Mouse (Mus musculus): ENCODE measurements around the gene Pde4b.

Gene Pde4b

GRCm38 (mm10) chr4:102589537-102590031 is 502.2 kb downstream of the Pde4b start:
- no peak for DNase-seq (ENCODE audit: extremely low read depth, insufficient read length, low spot score)

GRCm38 (mm10) chr4:102591798-102592197 is 504.5 kb downstream of the Pde4b start:
- no peak for DNase-seq (ENCODE audit: extremely low read depth, insufficient read length, low spot score)

- DNase-seq (ENCODE audit: extremely low read depth, insufficient read length, low spot score): no peak
These were observed 505.2 kb downstream of the Pde4b start for GRCm38 (mm10) chr4:102592541-102592940.

DNA sequence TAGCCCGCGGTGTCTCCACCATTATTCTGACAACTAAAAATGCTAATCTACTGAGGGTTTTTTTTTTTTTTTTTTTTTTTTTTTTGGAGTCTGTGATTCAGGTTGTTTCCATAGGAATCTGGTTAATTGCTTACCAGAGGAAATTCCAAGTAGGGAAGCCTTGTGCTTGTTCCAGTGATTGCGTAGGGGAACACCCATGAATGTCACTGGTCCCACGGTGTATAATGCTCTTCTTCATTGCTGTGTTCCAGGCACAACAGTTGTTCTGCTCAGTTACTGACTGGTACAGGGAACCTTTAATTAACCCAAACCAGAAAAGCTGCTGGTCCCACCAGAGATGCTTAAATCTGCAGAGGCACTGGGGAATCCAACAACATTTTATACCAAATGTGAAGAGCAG is 506.3 kb downstream of the Pde4b start:
- DNase-seq (ENCODE audit: extremely low read depth, insufficient read length, low spot score): no peak

- no peak for DNase-seq (ENCODE audit: extremely low read depth, insufficient read length, low spot score)
These were observed 507.2 kb downstream of the Pde4b start for GRCm38 (mm10) chr4:102594506-102594905.

DNA sequence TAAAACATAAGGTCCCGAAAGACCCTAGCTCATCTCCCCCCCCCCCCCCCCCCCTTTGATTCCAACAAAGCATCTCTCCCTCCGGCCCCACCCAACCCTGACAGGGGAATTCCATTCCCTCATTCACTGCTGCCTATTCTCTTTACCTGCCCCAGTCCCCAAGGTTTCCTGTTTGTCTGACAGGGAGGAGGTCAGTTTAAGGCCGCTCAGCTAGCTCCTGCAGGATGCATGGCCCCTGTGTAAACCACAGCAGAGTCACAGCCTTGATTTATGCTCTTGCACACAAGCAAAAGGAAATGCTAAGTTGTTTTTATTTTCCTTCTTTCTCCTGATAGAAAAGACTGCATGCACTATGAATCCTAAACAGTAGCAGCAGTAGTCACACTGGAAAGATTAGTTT is 516.6 kb downstream of the Pde4b start:
- DNase-seq (ENCODE audit: extremely low read depth, insufficient read length, low spot score): no peak

GRCm38 (mm10) chr4:102605231-102605630 is 517.9 kb downstream of the Pde4b start:
- no peak for DNase-seq (ENCODE audit: extremely low read depth, insufficient read length, low spot score)

- DNase-seq (ENCODE audit: extremely low read depth, insufficient read length, low spot score): no peak
These were observed 518.5 kb downstream of the Pde4b start for GRCm38 (mm10) chr4:102605722-102606341.

GRCm38 (mm10) chr4:102606825-102607224 is 519.5 kb downstream of the Pde4b start:
- no peak for DNase-seq (ENCODE audit: extremely low read depth, insufficient read length, low spot score)

DNA sequence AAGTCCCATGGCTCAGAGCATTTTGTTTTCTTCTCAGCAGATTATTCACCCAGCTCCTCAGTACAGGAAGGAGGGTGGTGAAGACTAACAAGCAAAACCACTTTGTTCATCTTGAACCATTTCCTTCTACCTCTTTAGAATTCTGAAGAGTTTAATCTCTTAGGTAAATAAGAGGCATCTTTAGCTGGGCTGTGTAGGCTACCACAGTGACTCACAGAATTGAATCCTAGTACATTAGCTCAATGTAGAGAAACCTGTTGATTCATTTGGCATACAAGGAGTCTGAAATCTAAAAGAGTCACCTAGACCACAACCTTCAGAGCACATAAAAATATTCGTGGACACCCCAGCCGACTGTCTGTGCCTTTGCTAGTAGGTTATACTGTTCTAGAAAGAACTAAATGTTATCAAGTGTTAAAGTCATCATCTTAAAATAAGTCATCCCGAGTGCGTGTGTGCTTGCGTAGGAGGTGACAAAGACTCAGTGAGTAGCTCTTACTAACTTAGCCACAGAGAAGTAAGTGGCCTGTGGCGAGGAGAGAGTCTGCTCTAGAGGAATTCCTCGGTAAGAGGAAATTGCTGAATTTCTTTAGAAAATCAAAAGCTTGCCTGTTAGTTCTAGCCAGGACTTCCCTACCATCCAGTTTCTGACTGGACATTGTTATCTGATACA is 520.5 kb downstream of the Pde4b start:
- no peak for DNase-seq (ENCODE audit: extremely low read depth, insufficient read length, low spot score)

GRCm38 (mm10) chr4:102612596-102612995 is 525.3 kb downstream of the Pde4b start:
- DNase-seq (ENCODE audit: extremely low read depth, insufficient read length, low spot score): no peak

DNA sequence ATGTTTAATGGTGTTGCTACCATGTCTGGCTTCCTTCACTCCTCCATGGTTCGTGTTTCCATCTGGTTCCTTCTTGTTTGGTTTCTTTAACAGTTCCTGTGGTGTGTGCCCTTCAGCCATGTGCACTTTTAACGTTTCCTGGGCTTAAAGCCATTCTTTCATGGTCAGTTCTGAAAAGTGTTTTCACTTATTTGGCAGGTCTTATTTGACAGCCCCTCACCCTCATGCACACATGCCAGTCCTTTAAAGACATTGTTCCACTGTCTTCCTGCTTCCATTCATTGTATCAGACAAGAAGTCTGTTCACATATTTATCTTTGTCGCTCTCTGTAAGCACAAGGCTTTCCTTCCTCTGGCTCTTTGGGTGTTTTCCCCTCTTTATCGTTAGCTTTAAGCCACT is 530.4 kb downstream of the Pde4b start:
- DNase-seq (ENCODE audit: extremely low read depth, insufficient read length, low spot score): no peak

DNA sequence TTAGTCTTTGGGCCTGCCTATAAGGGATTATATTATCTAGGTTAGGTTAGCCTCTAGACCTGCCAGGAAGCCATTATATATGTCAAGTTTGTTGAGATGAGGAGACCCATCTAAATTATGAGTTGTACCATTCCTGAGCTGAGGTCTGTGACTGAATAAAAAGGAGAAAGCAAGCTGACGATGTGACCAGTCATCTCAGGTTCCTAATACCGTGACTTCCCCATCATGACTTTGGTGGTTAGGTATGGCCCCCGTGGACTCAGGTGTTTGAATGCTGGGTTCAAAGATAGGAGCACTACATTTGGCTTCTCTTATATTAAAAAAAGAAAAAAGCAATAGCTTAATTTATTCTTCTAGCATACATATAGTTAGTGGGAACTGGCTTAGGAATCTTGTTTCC is 531.3 kb downstream of the Pde4b start:
- no peak for DNase-seq (ENCODE audit: extremely low read depth, insufficient read length, low spot score)

- DNase-seq (ENCODE audit: extremely low read depth, insufficient read length, low spot score): no peak
These were observed 533.0 kb downstream of the Pde4b start for GRCm38 (mm10) chr4:102620179-102620910.

DNA sequence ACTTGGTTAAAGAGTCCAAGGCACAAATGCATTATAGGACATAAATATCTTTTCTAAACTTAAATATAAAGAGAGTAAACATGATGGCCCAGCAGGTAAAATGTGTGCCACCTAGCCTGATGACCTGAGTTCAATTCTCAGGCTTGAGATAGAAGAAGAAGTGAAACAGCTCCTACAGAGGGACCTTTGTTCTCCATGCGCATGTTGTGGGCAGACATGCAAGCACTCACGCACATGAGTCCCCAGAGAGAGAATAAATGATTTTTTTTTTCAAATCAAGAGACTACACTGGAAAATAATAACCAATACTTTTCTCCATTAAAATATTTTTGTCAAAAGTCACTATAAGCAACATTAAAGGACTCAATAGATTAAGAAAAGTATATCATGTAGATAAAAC is 533.8 kb downstream of the Pde4b start:
- no peak for DNase-seq (ENCODE audit: extremely low read depth, insufficient read length, low spot score)

GRCm38 (mm10) chr4:102622977-102623376 is 535.6 kb downstream of the Pde4b start:
- no peak for DNase-seq (ENCODE audit: extremely low read depth, insufficient read length, low spot score)

- peak; percentile 9 for DNase-seq (ENCODE audit: extremely low read depth, insufficient read length, low spot score)
These were observed 536.7 kb downstream of the Pde4b start for GRCm38 (mm10) chr4:102623789-102624611.

DNA sequence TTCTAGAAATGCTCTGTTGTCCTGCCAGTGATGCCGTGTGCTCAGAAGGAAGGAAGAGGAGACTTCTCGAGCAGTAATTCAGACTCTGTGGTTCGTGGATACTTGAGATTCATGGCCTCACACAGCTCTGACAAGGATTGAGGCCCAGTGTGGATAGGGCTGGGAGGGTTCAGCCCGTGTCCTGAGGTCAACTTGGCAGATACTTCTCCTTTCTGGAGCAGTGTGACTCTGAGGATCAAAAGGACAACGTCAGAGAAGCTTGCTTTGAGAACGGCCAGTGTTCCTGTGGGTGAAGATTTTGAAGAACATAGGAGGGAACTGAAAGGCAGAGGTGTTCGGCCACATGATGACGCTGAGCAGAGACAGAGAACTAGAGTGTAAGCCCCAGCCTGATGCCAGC is 537.6 kb downstream of the Pde4b start:
- DNase-seq (ENCODE audit: extremely low read depth, insufficient read length, low spot score): no peak

GRCm38 (mm10) chr4:102627799-102628198 is 540.5 kb downstream of the Pde4b start:
- DNase-seq (ENCODE audit: extremely low read depth, insufficient read length, low spot score): no peak

- DNase-seq (ENCODE audit: extremely low read depth, insufficient read length, low spot score): no peak
These were observed 542.3 kb downstream of the Pde4b start for GRCm38 (mm10) chr4:102629621-102630020.

DNA sequence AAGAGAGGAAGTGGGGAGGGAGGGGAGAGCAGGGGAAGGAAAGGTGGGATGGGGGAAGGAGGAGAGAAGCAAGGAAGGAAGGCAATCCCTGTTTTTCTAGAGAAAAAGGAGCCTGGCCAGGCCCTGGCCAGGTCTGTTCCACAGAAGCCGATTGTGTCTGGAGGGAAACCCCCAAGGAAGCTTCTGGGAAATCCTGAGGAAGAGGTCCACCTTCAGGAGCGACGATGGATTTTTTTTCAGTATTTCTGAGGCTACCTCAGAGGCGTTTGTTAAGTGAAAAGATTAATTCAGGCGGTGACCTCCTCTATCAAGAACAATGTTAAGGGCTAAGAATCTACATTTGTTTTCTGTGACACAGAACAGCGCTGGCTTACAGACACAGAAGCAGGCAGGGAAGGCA is 542.9 kb downstream of the Pde4b start:
- no peak for DNase-seq (ENCODE audit: extremely low read depth, insufficient read length, low spot score)
